Mouse (Mus musculus): Measurements from ENCODE around the gene Pde3a. TPM values are rescaled to one million over a fixed set of nuclear protein-coding genes. Genes with fewer than 3 reads are reported as not detected.

Gene Pde3a
- polyA plus RNA-seq, 1 experiment from 2014 or later: 2.3 TPM

DNA sequence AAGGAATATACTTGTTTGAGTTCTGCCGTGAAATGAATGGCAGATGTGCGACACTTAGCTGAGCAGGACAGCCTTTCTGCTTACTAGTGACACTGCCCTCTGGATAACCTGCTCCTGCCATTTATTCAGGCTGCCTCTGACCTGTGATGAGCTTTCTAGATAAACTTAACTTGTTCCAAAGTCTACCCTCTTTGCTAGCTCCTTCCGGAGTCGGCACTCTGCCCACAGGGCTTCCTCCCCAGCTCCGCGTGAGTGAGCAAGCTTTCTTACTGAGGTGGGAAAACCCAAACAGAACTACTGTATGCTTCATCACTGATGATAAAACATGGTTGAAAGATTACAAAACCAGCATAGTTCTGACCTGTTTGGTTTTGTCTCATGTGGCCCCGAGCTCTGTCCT lies 294.3 kb downstream of the Pde3a start:
- H3K9ac ChIP-seq (ENCODE audit: low read depth, low read length): no peak overlapping the region
- H3K36me3 ChIP-seq (ENCODE audit: control insufficient read depth, insufficient read depth, low read length): no peaks in the 10 kb centered on the region
- no peaks in the 10 kb centered on the region for H3K9me3 ChIP-seq (replicated peaks; ENCODE audit: control insufficient read depth, low read length, poor library complexity, severe bottlenecking)
- H3K4me1 ChIP-seq (ENCODE audit: control insufficient read depth, insufficient read depth, low read length): no peaks in the 10 kb centered on the region
- 85% methylated on average over 7 of the region's 7 CpGs for WGBS
- H3K4me3 ChIP-seq (ENCODE audit: low read depth, low read length): no peak overlapping the region
- ATAC-seq: no peak
- H3K27me3 ChIP-seq (ENCODE audit: control insufficient read depth, insufficient read depth, low read depth, low read length): no peaks in the 10 kb centered on the region
- H3K27ac ChIP-seq (ENCODE audit: low read length): no peak overlapping the region
- no peak overlapping the region for H3K4me2 ChIP-seq (ENCODE audit: low read length)
